Mouse (Mus musculus) liver, embryonic 11.5 days (tissue): ENCODE results near the gene Sgsh. TPM values are rescaled to one million over a fixed set of nuclear protein-coding genes. Genes with fewer than 3 reads are reported as not detected.

Experiments
- ATAC-seq: fragments of 200-750 bp; cut with Nextera tagmentation; replicated peaks from 2 replicates; pipeline ENCODE4 v1.8.0; 2017; ENCODE audit warnings: moderate number of reproducible peaks, mild to moderate bottlenecking, moderate TSS enrichment, moderate library complexity; ENCODE audit not compliant: low FRiP score
- DNase-seq: peaks from one replicate; pipeline ENCODE4 v3.0.0-alpha.2; 2017; ENCODE audit warnings: low spot score
- H3K27ac ChIP-seq: fragments of 300-500 bp; sonication (generic); 2 replicates; pipeline ENCODE4 v1.5.1; 2014; ENCODE audit warnings: mild to moderate bottlenecking, low read depth, low read length, control low read depth
- H3K27me3 ChIP-seq: fragments of 300-500 bp; sonication (generic); replicated peaks from 2 replicates; pipeline ENCODE4 v1.6.1; 2014; ENCODE audit warnings: low read length, mixed read lengths; ENCODE audit not compliant: control insufficient read depth, insufficient read depth
- H3K36me3 ChIP-seq: fragments of 300-500 bp; sonication (generic); 2 replicates; pipeline ENCODE4 v1.6.1; 2014; ENCODE audit warnings: mild to moderate bottlenecking, low read length, moderate library complexity, mixed read lengths; ENCODE audit not compliant: control insufficient read depth, insufficient read depth
- H3K4me1 ChIP-seq: fragments of 300-500 bp; sonication (generic); replicated peaks from 2 replicates; pipeline ENCODE4 v1.6.1; 2014; ENCODE audit warnings: low read length, mixed read lengths; ENCODE audit not compliant: control insufficient read depth, insufficient read depth
- H3K4me2 ChIP-seq: fragments of 300-500 bp; sonication (generic); 2 replicates; pipeline ENCODE4 v1.6.1; 2014; ENCODE audit warnings: mild to moderate bottlenecking, control low read depth, moderate library complexity
- H3K4me3 ChIP-seq: fragments of 300-500 bp; sonication (generic); 2 replicates; pipeline ENCODE4 v1.5.1; 2014; ENCODE audit warnings: low read depth, low read length, control low read depth
- H3K9ac ChIP-seq: fragments of 300-500 bp; sonication (generic); 2 replicates; pipeline ENCODE4 v1.6.1; 2014; ENCODE audit warnings: low read depth, low read length, control low read depth
- H3K9me3 ChIP-seq: fragments of 300-500 bp; sonication (generic); 2 replicates; pipeline ENCODE4 v1.6.1; 2016; ENCODE audit warnings: low read length, inconsistent platforms, mixed read lengths; ENCODE audit not compliant: control insufficient read depth
- WGBS: fragments of 180-500 bp; shearing (Covaris S2); extraction: QIAGEN DNeasy Blood & Tissue Kit; methylation state at CpG from one replicate; pipeline ENCODE4 v1.1.7; 2014; 5-methylcytosine and 5-hydroxymethylcytosine counted together
- microRNA counts: library from miRNA; unstranded; fragments of <30 nt; microRNA quantifications from one replicate; lab custom pipeline; 2015
- microRNA-seq: library from miRNA; unstranded; fragments of <30 nt; microRNA quantifications from one replicate; pipeline ENCODE4, GENCODE M21; 2017; ENCODE audit warnings: borderline number of aligned reads
- polyA plus RNA-seq: library from polyadenylated mRNA; unstranded; fragments of >200 nt; fragmentation: Nextera tagmentation; extraction: Ambion mirVana; gene quantifications from 2 replicates; pipeline ENCODE4 v1.2.1, GENCODE M21; 2014

The Sgsh gene
- polyA plus RNA-seq, 1 experiment from 2014 or later, result 4.4 TPM

DNA sequence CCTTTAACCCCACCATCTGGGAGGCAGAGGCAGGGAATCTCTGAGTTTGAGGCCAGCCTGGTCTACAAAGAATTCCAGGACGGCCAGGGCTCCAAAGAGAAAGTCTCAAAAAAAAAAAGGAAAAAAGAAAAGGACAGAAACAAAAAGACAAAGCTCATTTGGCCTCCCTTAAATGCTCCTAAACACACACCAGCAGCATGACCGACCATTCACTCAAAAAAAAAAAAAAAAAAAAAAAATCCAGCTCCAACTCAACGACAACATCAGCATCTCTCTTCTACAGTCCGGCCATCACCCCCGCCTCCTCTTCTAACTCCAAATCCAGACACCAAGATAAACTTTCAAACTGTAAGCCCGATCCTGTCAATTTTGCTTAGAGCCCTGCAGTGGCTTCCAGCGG is 56.4 kb downstream of the Sgsh start:
- Histone ChIP-seq H3K4me1 (peaks cover 14% of the 10 kb centered on the region), H3K4me3 (peak overlapping the region; percentile 98), H3K27ac (peak overlapping the region; percentile 74), H3K27me3 (0 out of 2 replicates have a peak, but pooled peaks cover 3% of the 10 kb centered on the region), H3K9ac (peak overlapping the region; percentile 98), H3K36me3 (peaks cover 34% of the 10 kb centered on the region), H3K9me3 (no peaks in the 10 kb centered on the region), H3K4me2 (peak overlapping the region; percentile 93)
- ATAC-seq, result no peak
- no peak for DNase-seq
- 9% methylated on average over 7 of the region's 7 CpGs for whole genome bisulfite sequencing

DNA sequence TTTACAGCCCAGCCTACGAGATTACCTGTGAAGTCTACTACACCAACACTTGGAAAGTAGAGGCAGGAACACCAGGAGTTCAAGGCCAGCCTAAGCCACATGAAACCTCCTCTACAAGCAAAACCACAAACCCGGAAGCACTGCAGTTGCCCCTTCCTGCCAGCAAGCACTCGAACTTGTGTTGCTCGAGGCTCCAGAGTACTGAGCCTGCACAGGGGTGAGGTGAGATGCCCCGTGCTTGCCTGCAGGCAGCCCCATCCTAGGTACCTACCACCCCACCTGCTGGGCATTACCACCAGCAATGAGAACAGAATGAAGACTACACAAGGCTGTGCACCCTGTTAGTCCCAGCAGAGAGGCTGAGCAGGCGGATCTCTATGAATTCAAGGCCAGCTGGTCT is 57.3 kb downstream of the Sgsh start:
- no peaks in the 10 kb centered on the region for H3K9me3 ChIP-seq
- H3K4me2 ChIP-seq, result peak overlapping the region; percentile 93
- peak overlapping the region; percentile 98 for H3K4me3 ChIP-seq
- H3K27me3 ChIP-seq, result no peaks in the 10 kb centered on the region
- no peak overlapping the region for H3K9ac ChIP-seq
- WGBS, result 64% methylated on average over 6 of the region's 6 CpGs
- peaks cover 43% of the 10 kb centered on the region for H3K36me3 ChIP-seq
- DNase-seq, result no peak
- ATAC-seq, result no peak
- peaks cover 14% of the 10 kb centered on the region for H3K4me1 ChIP-seq
- H3K27ac ChIP-seq, result no peak overlapping the region

MicroRNAs within 50 kb of the gene (microRNA counts, 519-probe panel; counts per million panel counts)
- not detected for microRNA mmu-miR-1932 (lab: Ali Mortazavi, UCI)

Small RNAs within 50 kb of the gene (microRNA-seq; reads per million reads assigned to microRNA genes)
- gene Mir1932, result not detected

Other genes with a start within 250 kb of the Sgsh start
- 3.4 and 3.6 TPM in 2 replicates for gene Tbc1d16, start 127.0 kb downstream of the Sgsh start, polyA plus RNA-seq
- gene Ccdc40, start 127.0 kb downstream of the Sgsh start, polyA plus RNA-seq, result 4.1 and 5.4 TPM in 2 replicates
- 40.5 and 42.5 TPM in 2 replicates for gene Gaa, start 87.6 kb downstream of the Sgsh start, polyA plus RNA-seq
- gene Eif4a3, start 55.4 kb downstream of the Sgsh start, polyA plus RNA-seq, result 403 and 404 TPM in 2 replicates
- 0.32 and 0.37 TPM in 2 replicates for gene Card14, start 47.8 kb downstream of the Sgsh start, polyA plus RNA-seq
- gene Slc26a11, start within 50 bp of the Sgsh start, polyA plus RNA-seq, result 4.3 and 5.1 TPM in 2 replicates
- gene Rnf213, start 37.6 kb upstream of the Sgsh start, polyA plus RNA-seq, result 7.6 and 8.0 TPM in 2 replicates
- gene Endov, start 135.8 kb upstream of the Sgsh start, polyA plus RNA-seq, result 13.2 and 14.2 TPM in 2 replicates
- 0.23 and 0.34 TPM in 2 replicates for gene Nptx1, start 192.2 kb upstream of the Sgsh start, polyA plus RNA-seq
- gene Rptor, start 247.4 kb upstream of the Sgsh start, polyA plus RNA-seq, result 11.8 and 13.2 TPM in 2 replicates